Mouse (Mus musculus): ENCODE measurements around the gene Capg. TPM values are rescaled to one million over a fixed set of nuclear protein-coding genes. Genes with fewer than 3 reads are reported as not detected.

Gene Capg
- total RNA-seq, 2 experiments from 2014 or later, result 48.9 to 55.2 TPM

- no peak for DNase-seq (ENCODE audit: low spot score in 2 of 2)
Observed at GRCm38 (mm10) chr6:72604066-72604465, 59.9 kb downstream of the Capg start.

- no peak for DNase-seq (ENCODE audit: low spot score in 2 of 2)
Observed at GRCm38 (mm10) chr6:72607060-72607459, 62.9 kb downstream of the Capg start.

- DNase-seq (ENCODE audit: low spot score in 2 of 2), result no peak
Observed at GRCm38 (mm10) chr6:72607676-72608075, 63.5 kb downstream of the Capg start.

- DNase-seq (ENCODE audit: low spot score in 2 of 2), result no peak
Observed at GRCm38 (mm10) chr6:72608662-72609184, 64.5 kb downstream of the Capg start.

- no peak for DNase-seq (ENCODE audit: low spot score in 2 of 2)
Observed at GRCm38 (mm10) chr6:72610261-72610660, 66.1 kb downstream of the Capg start.

Other genes starting within 250 kb of the Capg start
- not detected for gene Sftpb, start 239.8 kb upstream of the Capg start, total RNA-seq (2021)
- 10 to 100 TPM; 36.2 to 36.4 TPM for gene Usp39, start 199.2 kb upstream of the Capg start, total RNA-seq (2021)
- gene 0610030E20Rik, start 197.1 kb upstream of the Capg start, total RNA-seq (2021), result 10 to 100 TPM; 32.5 to 34.3 TPM
- gene Tmem150a, start 188.9 kb upstream of the Capg start, total RNA-seq (2021), result 10 to 100 TPM; 31.4 to 34.1 TPM
- gene Rnf181, start 177.4 kb upstream of the Capg start, total RNA-seq (2021), result 100 to 1,000 TPM; 329 to 344 TPM
- 10 to 100 TPM; 33.0 to 40.5 TPM for gene Vamp5, start 163.9 kb upstream of the Capg start, total RNA-seq (2021)
- gene Vamp8, start 153.7 kb upstream of the Capg start, total RNA-seq (2021), result 100 to 1,000 TPM; 120 to 136 TPM
- 10 to 100 TPM; 45.5 to 48.9 TPM for gene Ggcx, start 130.1 kb upstream of the Capg start, total RNA-seq (2021)
- gene Mat2a, start 104.8 kb upstream of the Capg start, total RNA-seq (2021), result 100 to 1,000 TPM; 237 to 266 TPM
- gene Sh2d6, start 22.7 kb upstream of the Capg start, total RNA-seq (2021), result under 1 TPM; 0.76 to 0.78 TPM
- 10 to 100 TPM; 14.2 to 16.8 TPM for gene Elmod3, start 54.0 kb downstream of the Capg start, total RNA-seq (2021)
- 100 to 1,000 TPM; 159 to 166 TPM for gene Retsat, start 54.1 kb downstream of the Capg start, total RNA-seq (2021)
- 10 to 100 TPM; 94.9 to 96.7 TPM for gene Tgoln1, start 72.6 kb downstream of the Capg start, total RNA-seq (2021)
- 10 to 100 TPM; 29.8 to 31.1 TPM for gene Tcf7l1, start 244.9 kb downstream of the Capg start, total RNA-seq (2021)

All from adrenal gland, postnatal 4 days (tissue).